Mouse (Mus musculus) kidney, adult 8-10 months (tissue): ENCODE results near the gene Iqsec3.

ENCODE experiments used
- DNase-seq, 2 experiments: peaks; one replicate each; pipeline ENCODE4 v3.0.0; 2022

Iqsec3 gene

DNA sequence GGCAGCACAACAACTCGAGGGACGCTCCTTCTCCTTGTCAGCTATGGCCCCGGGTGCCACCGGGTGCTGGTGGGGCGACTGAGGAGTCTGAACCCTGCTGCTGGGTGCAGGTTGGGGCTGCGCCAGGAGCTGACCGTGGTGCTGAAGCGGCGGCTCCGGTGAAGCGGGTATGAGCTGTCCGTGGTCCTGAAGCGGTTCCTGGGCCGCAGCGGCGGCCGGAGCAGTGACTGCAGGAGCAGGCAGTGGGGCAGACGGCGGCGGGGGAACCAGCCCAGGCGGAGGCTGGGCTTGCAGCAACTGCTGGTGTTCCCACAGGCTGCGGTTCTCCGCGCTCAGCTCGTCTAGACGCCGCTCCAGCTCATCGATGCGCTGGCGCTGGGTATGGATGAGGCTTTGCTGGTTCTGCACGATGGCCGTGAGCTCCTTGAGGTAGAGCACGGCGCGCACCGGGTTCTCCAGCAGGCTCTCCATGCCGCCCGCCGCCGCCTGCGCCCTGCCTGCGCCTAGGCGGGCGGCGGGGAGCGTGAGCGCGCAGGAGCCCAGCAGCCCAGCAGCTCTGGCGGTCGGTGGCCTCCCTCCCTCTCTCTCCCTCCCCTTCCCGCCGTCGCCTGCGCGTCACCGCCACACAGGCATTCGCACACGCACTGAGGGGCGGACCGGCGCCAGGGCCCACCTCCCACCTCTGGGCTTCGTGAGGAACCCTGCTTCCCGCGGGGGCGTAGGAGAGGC lies at the start of gene Iqsec3:
Gene Iqsec3 (minus strand): TSS at position 586 of the 729 bp plus-strand sequence.
- peak; percentile 78 to 90 for DNase-seq

DNA sequence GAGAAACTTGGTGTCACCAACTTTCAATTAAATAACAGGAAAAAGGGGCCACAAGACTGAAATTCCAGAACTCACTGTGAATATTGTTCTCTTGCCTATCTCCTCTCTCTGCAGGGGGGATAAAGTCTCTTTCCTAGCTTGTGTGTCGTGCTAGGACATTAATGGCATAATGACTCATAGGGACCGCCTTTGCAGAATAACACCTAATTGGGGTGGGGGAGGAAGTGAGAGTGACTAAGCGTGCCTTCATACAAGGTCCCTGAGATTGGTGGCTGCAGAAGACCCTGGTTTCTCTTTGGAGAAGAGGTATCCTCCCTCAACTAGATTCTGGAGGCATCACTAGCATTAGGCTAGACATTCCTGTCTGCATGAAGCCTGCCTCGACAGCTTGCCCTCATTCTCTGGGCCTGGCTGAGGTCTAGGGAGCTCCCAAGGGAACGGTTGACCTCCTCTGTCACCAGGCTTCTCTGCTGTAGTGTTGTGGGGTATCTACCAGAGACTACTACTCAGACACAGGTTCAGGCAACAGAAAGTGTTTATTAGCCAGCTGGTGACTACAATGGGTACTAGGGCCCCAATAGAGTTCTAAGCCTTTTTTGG lies 48.7 kb upstream of the Iqsec3 start:
- no peak for DNase-seq

GRCm38 (mm10) chr6:121521030-121521429 lies 47.6 kb upstream of the Iqsec3 start:
- DNase-seq, result no peak

- no peak for DNase-seq
These were observed 46.4 kb upstream of the Iqsec3 start for GRCm38 (mm10) chr6:121519896-121520295.

DNA sequence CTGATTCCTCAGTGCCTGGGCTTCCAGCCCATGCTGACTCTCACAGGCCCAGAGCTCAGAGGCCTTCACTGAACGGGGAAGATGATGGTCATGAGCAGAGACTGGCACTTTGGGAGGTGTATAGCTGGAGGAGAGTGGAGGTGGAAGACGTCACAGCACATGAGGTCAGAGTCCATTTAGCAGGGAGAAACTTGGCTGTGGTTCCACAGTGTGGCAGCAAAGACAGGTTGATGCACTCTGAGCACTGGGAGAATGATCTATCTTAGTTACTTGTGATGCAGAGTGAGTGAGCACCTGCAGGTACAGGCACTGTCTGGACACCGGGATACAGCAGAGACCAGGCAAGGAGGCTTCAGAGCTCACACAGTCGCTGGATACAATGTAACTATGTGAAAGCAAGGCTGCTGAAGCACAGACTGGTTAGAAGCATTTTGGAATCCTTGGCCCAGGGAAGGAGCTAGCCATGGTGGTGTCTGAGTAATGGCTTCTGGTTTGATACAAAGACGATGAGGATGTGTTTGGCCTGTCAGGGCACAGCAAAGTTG lies 45.9 kb upstream of the Iqsec3 start:
- DNase-seq, result peak; percentile 6 to 17

DNA sequence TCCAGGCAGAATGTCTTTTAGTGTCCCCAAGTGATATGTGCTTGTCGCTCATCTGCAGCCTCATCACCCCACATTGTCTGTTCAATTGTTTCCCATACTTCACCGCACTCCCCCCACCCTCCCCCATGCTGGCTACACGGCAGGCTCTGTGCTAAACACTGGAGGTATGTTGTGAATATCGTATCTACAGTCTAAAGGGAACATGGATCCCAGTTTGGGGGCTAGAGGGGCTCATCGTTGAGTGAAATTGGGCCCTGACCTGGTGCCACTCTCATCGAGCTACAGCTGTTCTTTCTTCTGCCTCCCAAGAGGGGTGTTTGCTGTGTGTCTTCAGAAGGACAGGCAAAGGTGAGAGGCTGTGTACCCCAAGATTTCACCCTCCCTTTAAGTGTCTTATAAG lies 44.2 kb upstream of the Iqsec3 start:
- no peak for DNase-seq

DNA sequence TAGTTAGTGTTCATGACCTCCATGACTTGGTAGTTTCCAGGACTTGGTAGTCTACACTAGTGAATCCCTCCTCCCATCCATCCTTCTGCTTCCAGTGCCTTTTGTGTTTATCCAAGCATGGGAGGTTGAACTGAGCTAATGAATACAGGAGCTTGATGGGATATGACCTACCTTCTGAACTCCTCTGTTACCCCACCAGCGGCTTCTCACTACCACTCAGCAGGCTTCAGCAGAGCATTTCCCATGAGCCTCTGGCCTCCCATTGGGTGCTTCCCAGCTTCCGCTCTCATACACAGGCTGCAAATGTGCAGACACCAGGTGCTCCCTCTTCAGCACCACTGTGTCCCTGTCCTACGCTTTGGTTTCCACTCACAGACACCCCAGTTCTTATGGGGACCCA lies 36.9 kb upstream of the Iqsec3 start:
- no peak for DNase-seq

- DNase-seq, result no peak
These were observed 36.4 kb upstream of the Iqsec3 start for GRCm38 (mm10) chr6:121509871-121510270.

GRCm38 (mm10) chr6:121508266-121508665 lies 34.8 kb upstream of the Iqsec3 start:
- DNase-seq, result no peak

GRCm38 (mm10) chr6:121501044-121501638 lies 27.7 kb upstream of the Iqsec3 start:
- no peak for DNase-seq

GRCm38 (mm10) chr6:121499856-121500255 lies 26.4 kb upstream of the Iqsec3 start:
- no peak for DNase-seq

GRCm38 (mm10) chr6:121498819-121499535 lies 25.5 kb upstream of the Iqsec3 start:
- DNase-seq, result no peak

- DNase-seq, result no peak
These were observed 22.1 kb upstream of the Iqsec3 start for GRCm38 (mm10) chr6:121495606-121496005.

GRCm38 (mm10) chr6:121495026-121495425 lies 21.5 kb upstream of the Iqsec3 start:
- DNase-seq, result no peak

DNA sequence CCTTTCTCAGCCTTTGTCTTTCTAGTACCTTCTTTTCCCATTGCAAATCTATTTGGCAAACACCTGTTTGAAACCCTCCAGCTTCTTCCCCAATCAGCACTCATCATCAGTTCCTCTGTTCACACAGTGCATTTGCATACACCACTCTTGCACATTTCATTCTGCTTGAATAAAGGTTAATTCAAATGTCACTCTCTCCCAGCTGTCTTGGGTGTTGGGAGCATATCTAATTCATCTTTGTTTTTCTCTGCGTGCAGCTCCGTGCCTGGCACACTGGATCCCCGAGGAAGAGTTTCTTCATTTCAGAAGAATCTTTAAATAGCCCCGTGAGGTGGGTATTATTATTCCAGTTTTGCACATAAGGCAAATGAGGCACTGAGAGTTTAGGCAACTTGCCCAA lies 20.8 kb upstream of the Iqsec3 start:
- DNase-seq, result no peak

- DNase-seq, result no peak
These were observed 17.9 kb upstream of the Iqsec3 start for GRCm38 (mm10) chr6:121491339-121491738.

GRCm38 (mm10) chr6:121472273-121472672 lies 1.2 kb downstream of the Iqsec3 start:
- no peak for DNase-seq

DNA sequence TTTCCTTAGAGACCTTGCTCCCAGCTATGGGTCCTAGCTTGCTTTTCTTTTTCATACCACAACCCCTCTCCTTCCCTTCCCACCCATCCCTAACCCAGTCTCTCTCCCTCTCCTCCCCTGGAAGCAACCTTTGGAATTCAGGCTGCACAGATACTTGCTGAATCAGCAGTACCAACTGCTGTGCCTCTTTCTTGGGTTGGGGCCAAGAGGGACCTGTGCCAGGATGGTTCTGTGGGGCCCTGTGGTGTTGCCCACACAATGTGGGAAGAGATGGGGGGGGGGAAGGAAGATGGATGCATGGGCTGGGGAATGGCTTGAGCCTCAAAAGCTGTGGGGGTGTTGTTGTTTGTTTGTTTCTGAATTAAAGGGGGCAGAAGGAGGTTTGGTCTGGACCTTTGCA lies 5.2 kb downstream of the Iqsec3 start:
- DNase-seq, result peak; percentile 1 to 27

DNA sequence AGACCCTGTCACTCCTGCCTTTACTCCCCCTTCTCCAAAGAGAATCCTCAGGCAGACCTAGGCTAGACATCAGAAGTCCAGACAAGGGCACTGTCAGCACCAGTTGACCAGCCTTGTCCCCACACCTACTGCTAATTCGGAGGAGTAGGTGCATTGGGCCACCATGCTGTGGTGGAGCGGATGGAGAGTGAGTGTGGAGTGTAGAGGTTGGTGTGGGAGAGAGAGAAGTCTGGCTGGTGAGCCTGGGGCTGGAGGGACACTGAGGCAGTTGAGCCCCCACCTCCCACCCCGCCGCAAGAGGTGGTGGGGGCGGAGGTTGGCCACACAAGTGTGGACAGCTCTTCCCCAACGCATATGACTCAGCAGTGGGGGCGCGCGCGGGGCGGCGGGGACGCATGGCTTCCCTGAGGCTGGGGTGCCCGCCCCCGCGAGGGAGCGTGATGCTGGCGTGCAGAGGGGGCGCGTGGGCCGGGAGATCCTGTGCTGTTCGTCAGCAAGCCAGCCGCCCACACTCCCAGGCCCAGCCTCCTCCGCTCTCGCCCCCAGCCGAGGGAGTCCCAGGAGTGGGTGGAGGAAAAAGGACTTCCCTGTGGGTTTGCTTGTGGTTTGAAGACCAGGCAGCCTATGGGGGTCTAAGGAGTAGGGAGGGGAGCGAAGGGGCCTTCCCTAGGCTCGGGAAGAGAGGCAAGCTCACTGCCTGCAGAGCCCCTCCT lies 10.7 kb downstream of the Iqsec3 start:
- DNase-seq, result no peak

DNA sequence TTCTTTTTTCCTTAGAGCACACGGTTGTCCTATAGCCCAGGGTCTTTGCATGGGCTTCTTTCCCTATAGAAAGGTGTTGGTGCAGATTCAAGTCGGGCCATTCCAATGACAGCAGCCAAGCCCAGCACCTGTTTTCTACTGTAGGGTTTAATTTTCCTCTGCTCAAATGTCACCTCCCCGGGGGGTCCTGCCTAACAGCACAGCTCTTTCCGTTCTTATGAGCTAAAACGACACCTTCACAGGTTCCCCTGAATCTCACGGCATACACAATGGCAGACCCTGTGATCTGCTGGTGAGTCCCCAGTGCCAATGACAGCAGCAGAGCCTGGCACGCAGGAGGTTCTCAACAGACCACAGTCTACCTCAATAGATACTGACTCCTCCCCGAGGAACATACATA lies 16.1 kb downstream of the Iqsec3 start:
- no peak for DNase-seq

GRCm38 (mm10) chr6:121456651-121457050 lies 16.8 kb downstream of the Iqsec3 start:
- no peak for DNase-seq
